ENCODE assay signal across 12 mouse cellular contexts in the genomic region with DNA sequence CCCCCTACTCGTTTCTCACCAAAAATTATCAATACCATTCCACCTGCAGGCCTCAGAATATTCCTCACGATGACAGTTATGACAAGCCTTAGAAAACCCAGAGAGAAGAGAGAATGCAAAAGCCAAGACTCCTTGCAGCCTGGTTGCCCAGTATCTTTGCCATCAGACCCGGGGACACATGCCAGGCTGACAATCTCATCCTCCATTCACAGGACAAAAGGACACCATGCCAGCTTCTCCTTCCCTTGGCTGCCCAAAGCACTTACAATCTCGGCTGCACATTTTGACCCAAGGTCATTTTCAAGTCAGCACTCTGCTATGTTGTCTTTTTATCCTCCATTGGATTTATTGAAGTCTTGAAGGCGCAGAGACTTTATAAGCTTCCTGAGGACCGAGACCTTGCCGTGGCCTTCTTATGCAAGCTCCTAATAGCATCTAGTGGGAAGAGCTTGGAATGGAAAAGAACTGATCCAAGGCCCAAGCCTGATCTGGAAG.
A peak's percentile ranks its signal among the peaks of the same experiment; 100 is the strongest.
DNase-seq lines count a peak whose midpoint lies in the region; ATAC-seq lines count a peak whose summit lies in the region.
"Had no signal": no experiment of that assay in that cellular context is flagged by ENCODE, and none has a peak within 500 bp of the region (broad histone marks: within the 10 kb centered on the region; RNA-seq: fewer than 3 reads in every experiment).

No protein-coding gene starts in this region.

- DNase-seq in adrenal gland, postnatal 14 days, result peak; percentile 29
- no peak for DNase-seq in adrenal gland, postnatal 4 days (ENCODE audit: low spot score in 2 of 2)
- DNase-seq in cerebellum, postnatal 14 days, result peak; percentile 38 to 40
- DNase-seq in cerebellum, adult 8-10 months, result no peak
- peak; percentile 24 for DNase-seq in kidney, adult 9 months
- DNase-seq in kidney, adult 18-20 months, result no peak
- peak; percentile 43 for DNase-seq in brain, adult 2 months (ENCODE audit: low read depth, low spot score)
- DNase-seq: embryo, embryonic 11 days; heart, adult 2 months had no signal

- ATAC-seq in inflammation-experienced regulatory T-cells, adult 6 months, result no peak
- ATAC-seq: forebrain, embryonic 14.5 days; intestine, postnatal 0 days had no signal

Comparison
In these comparisons a context has a peak if more than half of its experiments do, and no peak if none do; other contexts are left out.
1. DNase-seq: peak in adrenal gland, postnatal 14 days (single experiment), cerebellum, postnatal 14 days (2 of 2), kidney, adult 9 months (single experiment) and brain, adult 2 months (single experiment); none in adrenal gland, postnatal 4 days (0 of 2), cerebellum, adult 8-10 months (single experiment) and kidney, adult 18-20 months (single experiment).